Mouse (Mus musculus): ENCODE data around the gene Dhrs1.

GRCm38 (mm10) chr14:55697226-55697625 lies 48.3 kb downstream of the Dhrs1 start:
- TF ChIP-seq CTCF (IDR thresholded peaks at IDR 0.05; ENCODE audit: low read depth) = no peak
- TF ChIP-seq EP300 (IDR thresholded peaks at IDR 0.05; ENCODE audit: low read depth) = no peak
